In the genomic region with DNA sequence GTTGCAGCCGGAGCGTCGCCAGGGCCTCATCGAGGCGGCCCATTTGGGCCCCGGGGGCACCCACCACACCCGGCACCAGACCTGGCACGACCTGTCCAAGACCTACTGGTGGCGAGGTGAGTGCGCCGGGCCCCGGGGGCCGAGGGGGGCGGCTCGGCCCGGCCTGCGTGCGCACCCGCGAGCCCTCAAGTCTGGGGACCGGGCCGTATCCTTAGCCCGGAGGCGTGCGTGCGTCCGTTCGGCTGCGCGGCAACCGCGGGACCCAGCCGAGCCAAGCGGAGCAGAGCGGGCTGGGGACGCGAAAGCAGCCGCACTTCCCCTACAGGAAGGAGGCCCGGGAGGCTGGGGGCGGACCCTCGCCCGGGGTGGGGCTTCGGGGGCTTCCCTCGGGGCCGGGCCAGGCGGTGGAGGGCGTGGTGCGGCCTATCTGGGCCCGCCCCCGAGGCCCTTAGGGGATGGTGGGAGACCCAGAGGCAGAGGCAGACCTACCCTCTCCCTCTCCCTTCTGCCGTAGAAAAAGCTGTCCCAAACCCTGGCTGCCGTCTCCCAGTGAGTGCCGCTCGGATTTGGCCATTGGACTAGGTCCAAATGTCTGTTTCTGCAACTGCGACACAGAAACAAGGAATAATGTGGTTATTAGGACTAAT, we compare ENCODE assay signal across 8 mouse cellular contexts. TPM values are rescaled to one million over a fixed set of nuclear protein-coding genes. Genes with fewer than 3 reads are reported as not detected.
DNase-seq lines count a peak whose midpoint lies in the region; ATAC-seq and TF ChIP-seq lines count a peak whose summit lies in the region.

No protein-coding gene starts in this region.

- H3K36me3 ChIP-seq in forebrain, embryonic 15.5 days: peaks cover 34% of the 10 kb centered on the region
- H3K36me3 ChIP-seq in neural tube, embryonic 15.5 days: peaks cover 29% of the 10 kb centered on the region

- H3K27me3 ChIP-seq in forebrain, embryonic 15.5 days: no peaks in the 10 kb centered on the region
- no peaks in the 10 kb centered on the region for H3K27me3 ChIP-seq in neural tube, embryonic 15.5 days (replicated peaks)

- H3K9ac ChIP-seq in forebrain, embryonic 15.5 days (replicated peaks): peak overlapping the region; percentile 86
- peak overlapping the region; percentile 87 for H3K9ac ChIP-seq in neural tube, embryonic 15.5 days (replicated peaks)

- 1% methylated on average over 52 of the region's 55 CpGs for WGBS in forebrain, embryonic 15.5 days
- WGBS in lung, adult 2 months: 1% methylated on average over 55 of the region's 55 CpGs
- under 1% methylated on average over 55 of the region's 55 CpGs for WGBS in neural tube, embryonic 15.5 days

- TF ChIP-seq POLR2A in lung, adult 2 months (IDR thresholded peaks at IDR 0.05; ENCODE audit: borderline replicate concordance, extremely low read depth, low read depth, low read length): peak; percentile 91; the same call in 1 of the 2 replicates

- intact Hi-C loops in heart, postnatal 25 days (cut with DNase I): loop anchor here (2.0 kb wide), 1 partner anchor 54 kb away; the partner anchor contains the start of gene Pcnp

- peak overlapping the region; percentile 97 for H3K4me3 ChIP-seq in forebrain, embryonic 15.5 days
- peak overlapping the region; percentile 77 for H3K4me3 ChIP-seq in layer of hippocampus, adult 2 months
- peak overlapping the region; percentile 90 for H3K4me3 ChIP-seq in lung, adult 2 months (replicated peaks; ENCODE audit: extremely low read depth, low read depth, low read length)
- peak overlapping the region; percentile 88 for H3K4me3 ChIP-seq in neural tube, embryonic 15.5 days (replicated peaks)

- peak; percentile 83 for ATAC-seq in forebrain, embryonic 15.5 days (replicated peaks)
- ATAC-seq in neural tube, embryonic 15.5 days (ENCODE audit: low FRiP score): peak; percentile 79

- peak; percentile 80 for DNase-seq in ES-CJ7 (ENCODE audit: low read depth, low spot score)
- DNase-seq in cerebellum, adult 11 months: peak; percentile 76
- peak; percentile 86 for DNase-seq in heart, postnatal 25 days (ENCODE audit: low spot score)
- peak; percentile 89 to 90 for DNase-seq in layer of hippocampus, adult 2 months (ENCODE audit: low spot score in 2 of 2)
- DNase-seq in lung, adult 2 months: peak; percentile 89
- DNase-seq in thymus, adult 18-20 months: peak; percentile 88 to 89

- H3K9me3 ChIP-seq in forebrain, embryonic 15.5 days: no peaks in the 10 kb centered on the region
- H3K9me3 ChIP-seq in neural tube, embryonic 15.5 days (replicated peaks): no peaks in the 10 kb centered on the region

- no peak for TF ChIP-seq CTCF in layer of hippocampus, adult 2 months (conservative IDR thresholded peaks at IDR 0.05)
- no peak for TF ChIP-seq CTCF in lung, adult 2 months (IDR thresholded peaks at IDR 0.05; ENCODE audit: insufficient read depth, low read length)

- H3K27ac ChIP-seq in forebrain, embryonic 15.5 days (replicated peaks): peak overlapping the region; percentile 92
- peak overlapping the region; percentile 95 for H3K27ac ChIP-seq in layer of hippocampus, adult 2 months
- peak overlapping the region; percentile 90 for H3K27ac ChIP-seq in neural tube, embryonic 15.5 days (replicated peaks)

- H3K4me2 ChIP-seq in forebrain, embryonic 15.5 days (replicated peaks): peak overlapping the region; percentile 63
- peak overlapping the region; percentile 72 for H3K4me2 ChIP-seq in neural tube, embryonic 15.5 days

- peaks cover 34% of the 10 kb centered on the region for H3K4me1 ChIP-seq in forebrain, embryonic 15.5 days
- no peaks in the 10 kb centered on the region for H3K4me1 ChIP-seq in lung, adult 2 months (ENCODE audit: control insufficient read depth, insufficient read depth, low read length)
- H3K4me1 ChIP-seq in neural tube, embryonic 15.5 days: peaks cover 39% of the 10 kb centered on the region

RNA-seq across cellular contexts. Expression of gene Zbtb11, which starts 0.7 kb away (rescaled TPM):
- 20.2 and 20.8 TPM in 2 replicates for polyA plus RNA-seq in forebrain, embryonic 15.5 days (2015; fragmentation: Nextera tagmentation; extraction: Ambion mirVana)
- 10 to 100 TPM in 1 of 2 experiments, 1 to 10 TPM in 1; 9.7 to 11.4 TPM for total RNA-seq in heart, postnatal 25 days (2021)
- 10 to 100 TPM; 49.6 to 52.3 TPM for total RNA-seq in layer of hippocampus, adult 2 months (2021)
- polyA plus RNA-seq in lung, adult 2 months (2012; rRNA removed): 3.3 and 3.7 TPM in 2 replicates
- 22.5 and 23.7 TPM in 2 replicates for polyA plus RNA-seq in neural tube, embryonic 15.5 days (2015; fragmentation: Nextera tagmentation; extraction: Ambion mirVana)

RNA-seq across cellular contexts. Expression of gene Rpl24, which starts 8.3 kb away (rescaled TPM):
- 581 and 585 TPM in 2 replicates for polyA plus RNA-seq in forebrain, embryonic 15.5 days (2015; fragmentation: Nextera tagmentation; extraction: Ambion mirVana)
- total RNA-seq in heart, postnatal 25 days (2021): 100 to 1,000 TPM; 504 to 557 TPM
- total RNA-seq in layer of hippocampus, adult 2 months (2021): 100 to 1,000 TPM; 399 to 405 TPM
- polyA plus RNA-seq in lung, adult 2 months (2012; rRNA removed): 61.7 and 86.4 TPM in 2 replicates
- polyA plus RNA-seq in neural tube, embryonic 15.5 days (2015; fragmentation: Nextera tagmentation; extraction: Ambion mirVana): 485 and 506 TPM in 2 replicates

RNA-seq across cellular contexts. Expression of gene Cep97, which starts 39.7 kb away (rescaled TPM):
- polyA plus RNA-seq in forebrain, embryonic 15.5 days (2015; fragmentation: Nextera tagmentation; extraction: Ambion mirVana): 16.3 and 17.8 TPM in 2 replicates
- 1 to 10 TPM; 6.0 to 6.4 TPM for total RNA-seq in heart, postnatal 25 days (2021)
- 10 to 100 TPM; 16.0 to 19.6 TPM for total RNA-seq in layer of hippocampus, adult 2 months (2021)
- 0.55 and 1.6 TPM in 2 replicates for polyA plus RNA-seq in lung, adult 2 months (2012; rRNA removed)
- 11.0 and 12.3 TPM in 2 replicates for polyA plus RNA-seq in neural tube, embryonic 15.5 days (2015; fragmentation: Nextera tagmentation; extraction: Ambion mirVana)

RNA-seq across cellular contexts. Expression of gene Pcnp, which starts 55.2 kb away (rescaled TPM):
- 234 and 248 TPM in 2 replicates for polyA plus RNA-seq in forebrain, embryonic 15.5 days (2015; fragmentation: Nextera tagmentation; extraction: Ambion mirVana)
- 10 to 100 TPM; 49.3 to 56.8 TPM for total RNA-seq in heart, postnatal 25 days (2021)
- 100 to 1,000 TPM; 145 to 161 TPM for total RNA-seq in layer of hippocampus, adult 2 months (2021)
- polyA plus RNA-seq in lung, adult 2 months (2012; rRNA removed): 12.2 and 25.4 TPM in 2 replicates
- polyA plus RNA-seq in neural tube, embryonic 15.5 days (2015; fragmentation: Nextera tagmentation; extraction: Ambion mirVana): 193 and 199 TPM in 2 replicates

Comparison
In these comparisons a context has a peak if more than half of its experiments do, and no peak if none do; other contexts are left out.
1. Peak in every context shown above with its lines: DNase-seq, ATAC-seq, H3K4me3 ChIP-seq and H3K27ac ChIP-seq.